Mouse (Mus musculus) spleen, embryonic (tissue): ENCODE measurements around the gene Arhgef17.

Experiments used
- CTCF ChIA-PET: fragments of 350-600 bp; sonication (Branson Sonifier 250); formaldehyde crosslinking; loops from one replicate; lab custom pipeline; 2022; lab: Charles Lee

Arhgef17 gene

GRCm38 (mm10) chr7:100942789-100943615, 11.1 kb upstream of the Arhgef17 start:
- CTCF ChIA-PET: no interaction called here

GRCm38 (mm10) chr7:100941169-100941568, 9.3 kb upstream of the Arhgef17 start:
- CTCF ChIA-PET: interaction anchor here (0.6 kb wide), 1 partner anchor 152 kb away, joined by 12 read pairs; the partner anchor contains the start of gene Fchsd2

GRCm38 (mm10) chr7:100938106-100938505, 6.2 kb upstream of the Arhgef17 start:
- CTCF ChIA-PET: no interaction called here

GRCm38 (mm10) chr7:100937481-100937880, 5.6 kb upstream of the Arhgef17 start:
- CTCF ChIA-PET: no interaction called here

- CTCF ChIA-PET: no interaction called here
Observed at GRCm38 (mm10) chr7:100933520-100933919, 1.6 kb upstream of the Arhgef17 start.

- CTCF ChIA-PET: no interaction called here
Observed at GRCm38 (mm10) chr7:100932481-100933007, 637 bp upstream of the Arhgef17 start.

- CTCF ChIA-PET: interaction anchor here (0.5 to 0.6 kb wide), 4 partner anchors 76 to 350 kb away, joined by 3 to 5 read pairs (median 4); no protein-coding TSS in a partner anchor
Observed at GRCm38 (mm10) chr7:100931316-100931925, 486 bp downstream of the Arhgef17 start.

GRCm38 (mm10) chr7:100930619-100931315, 1.1 kb downstream of the Arhgef17 start:
- CTCF ChIA-PET: interaction anchor here (0.5 to 0.6 kb wide), 3 partner anchors 75 to 161 kb away, joined by 3 to 5 read pairs (median 4); no protein-coding TSS in a partner anchor

GRCm38 (mm10) chr7:100929639-100930303, 2.1 kb downstream of the Arhgef17 start:
- CTCF ChIA-PET: no interaction called here

GRCm38 (mm10) chr7:100928456-100928855, 3.5 kb downstream of the Arhgef17 start:
- CTCF ChIA-PET: no interaction called here

- CTCF ChIA-PET: no interaction called here
Observed at GRCm38 (mm10) chr7:100927287-100928000, 4.5 kb downstream of the Arhgef17 start.

GRCm38 (mm10) chr7:100926311-100926923, 5.5 kb downstream of the Arhgef17 start:
- CTCF ChIA-PET: no interaction called here

- CTCF ChIA-PET: interaction anchor here (0.6 kb wide), 1 partner anchor 24 kb away, joined by 12 read pairs; no protein-coding TSS in a partner anchor
Observed at GRCm38 (mm10) chr7:100924674-100925445, 7.0 kb downstream of the Arhgef17 start.

- CTCF ChIA-PET: no interaction called here
Observed at GRCm38 (mm10) chr7:100924200-100924599, 7.7 kb downstream of the Arhgef17 start.

GRCm38 (mm10) chr7:100922907-100923306, 9.0 kb downstream of the Arhgef17 start:
- CTCF ChIA-PET: no interaction called here

- CTCF ChIA-PET: no interaction called here
Observed at GRCm38 (mm10) chr7:100921289-100921688, 10.6 kb downstream of the Arhgef17 start.

- CTCF ChIA-PET: no interaction called here
Observed at GRCm38 (mm10) chr7:100919809-100920107, 12.1 kb downstream of the Arhgef17 start.

- CTCF ChIA-PET: interaction anchor here (0.6 kb wide), 1 partner anchor 30 kb away, joined by 3 read pairs; no protein-coding TSS in a partner anchor
Observed at GRCm38 (mm10) chr7:100919006-100919808, 12.7 kb downstream of the Arhgef17 start.
